9 mouse cellular contexts compared by ENCODE assay signal in the genomic region with DNA sequence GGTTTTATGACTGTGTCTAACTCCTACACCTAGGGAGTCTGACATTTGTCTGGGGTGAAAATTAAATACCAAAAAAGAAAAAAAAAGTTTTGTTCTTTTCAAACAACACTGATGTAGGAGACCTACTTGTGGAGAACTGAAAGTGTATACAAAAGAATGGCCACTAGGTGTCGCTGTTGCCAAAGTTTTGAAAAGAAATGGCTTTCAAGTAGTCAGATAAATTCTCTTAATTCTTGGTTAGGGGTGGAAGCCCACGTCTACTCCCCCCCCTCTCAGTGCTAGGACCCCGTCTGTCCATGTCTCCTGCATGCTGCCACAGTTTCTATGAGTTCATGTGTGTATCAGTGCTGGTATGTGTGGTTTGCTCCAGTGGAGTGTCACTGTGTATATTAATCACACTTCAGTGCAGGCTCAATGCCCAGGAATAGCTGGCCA.
DNase-seq lines count a peak whose midpoint lies in the region; ATAC-seq and TF ChIP-seq lines count a peak whose summit lies in the region.
"Had no signal": no experiment of that assay in that cellular context is flagged by ENCODE, and none has a peak within 500 bp of the region (broad histone marks: within the 10 kb centered on the region; RNA-seq: fewer than 3 reads in every experiment).

No protein-coding gene starts in this region.

- peak; percentile 58 for DNase-seq in liver, adult 2 months (ENCODE audit: extremely low read depth, low read depth, low spot score)
- DNase-seq in adrenal gland, postnatal 36 days: peak; percentile 35 to 61
- DNase-seq in left cerebral cortex, postnatal 10 days (ENCODE audit: extremely low spot score in 1 of 2, low spot score in 2 of 2): peak; percentile 55 to 77
- peak; percentile 86 for DNase-seq in thymus, postnatal 0 days (ENCODE audit: low spot score)

- H3K4me2 ChIP-seq in liver, embryonic 12.5 days: no peak overlapping the region
- H3K4me2 ChIP-seq in hindbrain, embryonic 16.5 days (ENCODE audit: low read length): peak overlapping the region; percentile 38
- no peak overlapping the region for H3K4me2 ChIP-seq in midbrain, embryonic 16.5 days (ENCODE audit: low read length)

- H3K9ac ChIP-seq in liver, adult 2 months (ENCODE audit: low read depth, low read length): no peak overlapping the region
- no peak overlapping the region for H3K9ac ChIP-seq in liver, embryonic 12.5 days
- H3K9ac ChIP-seq in hindbrain, embryonic 16.5 days (ENCODE audit: low read depth, low read length): no peak overlapping the region
- no peak overlapping the region for H3K9ac ChIP-seq in midbrain, embryonic 16.5 days (ENCODE audit: low read depth, low read length)

- peak; percentile 59 for TF ChIP-seq CTCF in liver, adult 2 months (IDR thresholded peaks at IDR 0.05; ENCODE audit: low read depth, low read length)

- no peaks in the 10 kb centered on the region for H3K9me3 ChIP-seq in liver, embryonic 12.5 days (replicated peaks)
- H3K9me3 ChIP-seq in hindbrain, embryonic 16.5 days (ENCODE audit: control insufficient read depth, low read length): no peaks in the 10 kb centered on the region
- no peaks in the 10 kb centered on the region for H3K9me3 ChIP-seq in midbrain, embryonic 16.5 days (replicated peaks; ENCODE audit: control insufficient read depth, low read length, poor library complexity, severe bottlenecking)

- no peak for TF ChIP-seq POLR2A in liver, adult 2 months (IDR thresholded peaks at IDR 0.05; ENCODE audit: extremely low read depth, insufficient read depth, low read length)

- no peak for ATAC-seq in liver, embryonic 12.5 days
- ATAC-seq in erythroid progenitor cell, adult 5-6 weeks (replicated peaks; ENCODE audit: low FRiP score, poor library complexity, severe bottlenecking): 0 out of 2 replicates have a peak, but pooled peaks have one; percentile 30
- ATAC-seq in hindbrain, embryonic 16.5 days: peak; percentile 71
- ATAC-seq in midbrain, embryonic 16.5 days: peak; percentile 66

- no peaks in the 10 kb centered on the region for H3K27me3 ChIP-seq in liver, adult 2 months (ENCODE audit: control insufficient read depth, insufficient read depth, low read length)
- peaks cover 13% of the 10 kb centered on the region; the same call in 1 of the 2 replicates for H3K27me3 ChIP-seq in liver, embryonic 12.5 days (replicated peaks)
- H3K27me3 ChIP-seq in hindbrain, embryonic 16.5 days (replicated peaks; ENCODE audit: control insufficient read depth, insufficient read depth, low read length): no peaks in the 10 kb centered on the region
- H3K27me3 ChIP-seq in midbrain, embryonic 16.5 days (ENCODE audit: control insufficient read depth, insufficient read depth, low read depth, low read length): no peaks in the 10 kb centered on the region

- intact Hi-C loops in left cerebral cortex, postnatal 10 days (cut with DNase I): loop anchor here (10.0 kb wide), 1 partner anchor 581 kb away; no protein-coding TSS in a partner anchor

- H3K4me1 ChIP-seq in liver, adult 2 months (ENCODE audit: control insufficient read depth, insufficient read depth, low read length): no peaks in the 10 kb centered on the region
- H3K4me1 ChIP-seq in liver, embryonic 12.5 days: 0 out of 2 replicates have a peak, but pooled peaks cover 4% of the 10 kb centered on the region
- H3K4me1 ChIP-seq in hindbrain, embryonic 16.5 days (ENCODE audit: control insufficient read depth, insufficient read depth, low read depth, low read length): peaks cover 2% of the 10 kb centered on the region; the same call in 1 of the 2 replicates
- no peaks in the 10 kb centered on the region for H3K4me1 ChIP-seq in midbrain, embryonic 16.5 days (ENCODE audit: control insufficient read depth, insufficient read depth, low read length)

- 0% methylated on average over 3 of the region's 3 CpGs for WGBS in liver, adult 2 months
- 0% methylated on average over 3 of the region's 3 CpGs for WGBS in liver, embryonic 12.5 days (ENCODE audit: insufficient replicate concordance)
- 3% methylated on average over 3 of the region's 3 CpGs for WGBS in hindbrain, embryonic 16.5 days
- WGBS in midbrain, embryonic 16.5 days: 0% methylated on average over 3 of the region's 3 CpGs

- H3K27ac ChIP-seq in liver, adult 2 months (replicated peaks; ENCODE audit: insufficient read depth, low read depth, low read length): no peak overlapping the region
- no peak overlapping the region for H3K27ac ChIP-seq in liver, embryonic 12.5 days
- H3K27ac ChIP-seq in hindbrain, embryonic 16.5 days (ENCODE audit: low read depth, low read length): no peak overlapping the region
- H3K27ac ChIP-seq in midbrain, embryonic 16.5 days (ENCODE audit: low read length): no peak overlapping the region

- H3K79me2 ChIP-seq in liver, adult 2 months (ENCODE audit: control insufficient read depth, insufficient read depth, low read length): no peaks in the 10 kb centered on the region

- no peaks in the 10 kb centered on the region for H3K36me3 ChIP-seq in liver, adult 2 months (ENCODE audit: control insufficient read depth, insufficient read depth, low read length)
- no peaks in the 10 kb centered on the region for H3K36me3 ChIP-seq in liver, embryonic 12.5 days
- H3K36me3 ChIP-seq in hindbrain, embryonic 16.5 days (ENCODE audit: control insufficient read depth, insufficient read depth, low read length): no peaks in the 10 kb centered on the region
- H3K36me3 ChIP-seq in midbrain, embryonic 16.5 days (ENCODE audit: control insufficient read depth, insufficient read depth, low read length): no peaks in the 10 kb centered on the region

- no peak overlapping the region for H3K4me3 ChIP-seq in liver, adult 2 months (ENCODE audit: insufficient read depth, low read depth, low read length)
- no peak overlapping the region for H3K4me3 ChIP-seq in liver, embryonic 12.5 days
- H3K4me3 ChIP-seq in hindbrain, embryonic 16.5 days (ENCODE audit: low read length): no peak overlapping the region
- no peak overlapping the region for H3K4me3 ChIP-seq in midbrain, embryonic 16.5 days (ENCODE audit: low read depth, low read length)
- H3K4me3 ChIP-seq: erythroblast, embryonic 14.5 days had no signal
